Mouse (Mus musculus) spleen, postnatal 0 days (tissue): ENCODE results near the gene Myo1h. TPM values are rescaled to one million over a fixed set of nuclear protein-coding genes. Genes with fewer than 3 reads are reported as not detected.

Experiments
- polyA plus RNA-seq: library from polyadenylated mRNA; unstranded; fragments of >200 nt; fragmentation: Nextera tagmentation; extraction: Ambion mirVana; gene quantifications from 2 replicates; pipeline ENCODE4 v1.2.1, GENCODE M21; 2015

Myo1h gene
- 1.5 and 2.0 TPM in 2 replicates for polyA plus RNA-seq

GRCm38 (mm10) chr5:114288874-114289273, at the start of gene Myo1h:
TSS of gene Myo1h (plus strand) at chr5:114289166.

GRCm38 (mm10) chr5:114273693-114274402, 15.1 kb upstream of the Myo1h start, which contains the start of gene Foxn4:
TSS of gene Foxn4 (minus strand) at chr5:114273807.

GRCm38 (mm10) chr5:114380209-114381012, 91.4 kb downstream of the Myo1h start, which contains the start of the genes Kctd10 and Ube3b:
TSS of gene Kctd10 (minus strand) at chr5:114380508.
TSS of gene Ube3b (plus strand) at chr5:114380607.

Other genes starting within 250 kb of the Myo1h start
- 3.7 and 4.1 TPM in 2 replicates for gene Usp30, start 223.7 kb upstream of the Myo1h start, polyA plus RNA-seq
- gene Svop, start 197.6 kb upstream of the Myo1h start, polyA plus RNA-seq, result not detected in 2 replicates
- 5.6 and 5.8 TPM in 2 replicates for gene Alkbh2, start 160.9 kb upstream of the Myo1h start, polyA plus RNA-seq
- 22.5 and 25.8 TPM in 2 replicates for gene Ung, start 158.8 kb upstream of the Myo1h start, polyA plus RNA-seq
- 1.1 and 1.9 TPM in 2 replicates for gene Acacb, start 142.6 kb upstream of the Myo1h start, polyA plus RNA-seq
- 0.05 TPM in 1 of 2 replicates, not detected in the other for gene Foxn4, start 15.4 kb upstream of the Myo1h start, polyA plus RNA-seq
- gene Kctd10, start 91.3 kb downstream of the Myo1h start, polyA plus RNA-seq, result 42.8 and 47.6 TPM in 2 replicates
- 15.4 and 20.2 TPM in 2 replicates for gene Ube3b, start 91.4 kb downstream of the Myo1h start, polyA plus RNA-seq
- 5.7 and 6.3 TPM in 2 replicates for gene Mmab, start 154.9 kb downstream of the Myo1h start, polyA plus RNA-seq
- 6.0 and 6.1 TPM in 2 replicates for gene Mvk, start 155.1 kb downstream of the Myo1h start, polyA plus RNA-seq